Mouse (Mus musculus): Measurements from ENCODE around the gene Zfp185.

GRCm38 (mm10) chrX:72953464-72953863, 33.7 kb upstream of the Zfp185 start:
- TF ChIP-seq EP300 (IDR thresholded peaks at IDR 0.05): no peak
- no peak for TF ChIP-seq CTCF (IDR thresholded peaks at IDR 0.05)

All from lung, postnatal 0 days (tissue).